In the genomic region with DNA sequence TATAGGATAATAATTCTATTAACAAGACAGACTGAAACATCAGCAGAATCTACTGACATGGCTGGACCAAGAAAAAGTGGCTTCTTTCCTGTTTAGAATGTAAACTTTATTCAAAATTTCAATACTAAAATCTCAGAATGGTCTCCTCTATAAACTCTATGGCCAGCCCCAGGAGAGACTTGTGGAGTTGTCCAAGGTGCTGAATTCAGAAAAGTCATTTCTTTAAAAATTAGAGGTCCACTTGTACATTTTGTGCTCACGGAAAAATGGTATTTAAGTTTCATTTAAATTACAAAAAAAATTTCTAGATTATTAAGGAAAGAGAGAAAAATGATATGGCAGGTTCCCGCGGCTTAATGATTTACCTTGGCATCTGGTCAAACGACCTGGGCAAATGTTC, we compare ENCODE assay signal across 31 mouse cellular contexts.
A peak's percentile ranks its signal among the peaks of the same experiment; 100 is the strongest.
DNase-seq lines count a peak whose midpoint lies in the region; ATAC-seq lines count a peak whose summit lies in the region.
"Had no signal": no experiment of that assay in that cellular context is flagged by ENCODE, and none has a peak within 500 bp of the region (broad histone marks: within the 10 kb centered on the region; RNA-seq: fewer than 3 reads in every experiment).

No protein-coding gene starts in this region.

- H3K4me3 ChIP-seq in hindbrain, embryonic 11.5 days (ENCODE audit: low read depth, low read length) = no peak overlapping the region
- no peak overlapping the region for H3K4me3 ChIP-seq in hindbrain, embryonic 12.5 days
- H3K4me3 ChIP-seq: heart, adult 2 months; heart, embryonic 12.5 days; hindbrain, embryonic 15.5 days; layer of hippocampus, adult 2 months; limb, embryonic 15.5 days; liver, embryonic 13.5 days; midbrain, embryonic 12.5 days; myocyte; neural tube, embryonic 12.5 days; stomach, embryonic 15.5 days had no signal

- H3K36me3 ChIP-seq in hindbrain, embryonic 11.5 days (ENCODE audit: control insufficient read depth, insufficient read depth, low read length) = no peaks in the 10 kb centered on the region
- no peaks in the 10 kb centered on the region for H3K36me3 ChIP-seq in hindbrain, embryonic 12.5 days
- H3K36me3 ChIP-seq: heart, embryonic 12.5 days; hindbrain, embryonic 15.5 days; limb, embryonic 15.5 days; liver, embryonic 13.5 days; midbrain, embryonic 12.5 days; neural tube, embryonic 12.5 days; stomach, embryonic 15.5 days had no signal

- no peak for ATAC-seq in hindbrain, embryonic 11.5 days (ENCODE audit: low FRiP score)
- no peak for ATAC-seq in hindbrain, embryonic 12.5 days (ENCODE audit: low FRiP score)
- ATAC-seq: CD4-positive, CD25-positive, alpha-beta regulatory T cell, adult 4 months; forebrain, embryonic 14.5 days; inflammation-experienced regulatory T-cells, adult 6 months had no signal

- no peak overlapping the region for H3K27ac ChIP-seq in hindbrain, embryonic 11.5 days (ENCODE audit: low read depth, low read length)
- no peak overlapping the region for H3K27ac ChIP-seq in hindbrain, embryonic 12.5 days
- H3K27ac ChIP-seq: heart, adult 2 months; hindbrain, embryonic 15.5 days; layer of hippocampus, adult 2 months; limb, embryonic 15.5 days; liver, embryonic 13.5 days; midbrain, embryonic 12.5 days; neural tube, embryonic 12.5 days; stomach, embryonic 15.5 days had no signal

- H3K4me2 ChIP-seq in hindbrain, embryonic 11.5 days (replicated peaks; ENCODE audit: low read depth, low read length) = no peak overlapping the region
- H3K4me2 ChIP-seq in hindbrain, embryonic 12.5 days (replicated peaks) = no peak overlapping the region
- H3K4me2 ChIP-seq: heart, embryonic 12.5 days; hindbrain, embryonic 15.5 days; limb, embryonic 15.5 days; liver, embryonic 13.5 days; midbrain, embryonic 12.5 days; neural tube, embryonic 12.5 days; stomach, embryonic 15.5 days had no signal

- WGBS in hindbrain, embryonic 11.5 days = 83% methylated on average over 4 of the region's 4 CpGs
- WGBS in hindbrain, embryonic 12.5 days = 84% methylated on average over 4 of the region's 4 CpGs

- H3K4me1 ChIP-seq in hindbrain, embryonic 11.5 days (replicated peaks; ENCODE audit: control insufficient read depth, insufficient read depth, low read length) = no peaks in the 10 kb centered on the region
- no peaks in the 10 kb centered on the region for H3K4me1 ChIP-seq in hindbrain, embryonic 12.5 days
- H3K4me1 ChIP-seq: heart, embryonic 12.5 days; hindbrain, embryonic 15.5 days; limb, embryonic 15.5 days; liver, embryonic 13.5 days; midbrain, embryonic 12.5 days; neural tube, embryonic 12.5 days; stomach, embryonic 15.5 days had no signal

- H3K9ac ChIP-seq in hindbrain, embryonic 11.5 days (ENCODE audit: low read depth, low read length) = no peak overlapping the region
- H3K9ac ChIP-seq in hindbrain, embryonic 12.5 days = no peak overlapping the region
- H3K9ac ChIP-seq: heart, embryonic 12.5 days; hindbrain, embryonic 15.5 days; limb, embryonic 15.5 days; liver, embryonic 13.5 days; midbrain, embryonic 12.5 days; neural tube, embryonic 12.5 days; stomach, embryonic 15.5 days had no signal

- DNase-seq in hindbrain, embryonic 11.5 days (ENCODE audit: low spot score) = peak; percentile 6
- peak; percentile 23 for DNase-seq in retina, embryonic 14.5 days (ENCODE audit: low spot score)
- DNase-seq in retina, postnatal 1 day = no peak
- peak; percentile 43 for DNase-seq in embryo, embryonic 11 days
- no peak for DNase-seq in thymus, postnatal 0 days (ENCODE audit: low spot score)
- DNase-seq in frontal cortex, postnatal 10 days (ENCODE audit: low spot score in 2 of 2) = no peak
- no peak for DNase-seq in adrenal gland, postnatal 36 days
- DNase-seq: adrenal gland, postnatal 25 days; cerebellum, adult 18-20 months; cerebellum, postnatal 10 days; heart, adult 2 months; heart, postnatal 4 days; kidney, adult 11 months; kidney, postnatal 36 days; liver, embryonic 13.5 days; lung, adult 2 months; lung, postnatal 14 days; right cerebral cortex, postnatal 14 days; thymus, postnatal 25 days had no signal

- H3K9me3 ChIP-seq in hindbrain, embryonic 11.5 days (ENCODE audit: control insufficient read depth, low read length) = no peaks in the 10 kb centered on the region
- no peaks in the 10 kb centered on the region for H3K9me3 ChIP-seq in hindbrain, embryonic 12.5 days (replicated peaks)
- H3K9me3 ChIP-seq: hindbrain, embryonic 15.5 days; limb, embryonic 15.5 days; liver, embryonic 13.5 days; midbrain, embryonic 12.5 days; neural tube, embryonic 12.5 days; stomach, embryonic 15.5 days had no signal

- no peaks in the 10 kb centered on the region for H3K27me3 ChIP-seq in hindbrain, embryonic 11.5 days (ENCODE audit: control insufficient read depth, insufficient read depth, low read length)
- no peaks in the 10 kb centered on the region for H3K27me3 ChIP-seq in hindbrain, embryonic 12.5 days
- H3K27me3 ChIP-seq: heart, embryonic 12.5 days; hindbrain, embryonic 15.5 days; limb, embryonic 15.5 days; liver, embryonic 13.5 days; midbrain, embryonic 12.5 days; neural tube, embryonic 12.5 days; stomach, embryonic 15.5 days had no signal

Comparison
In these comparisons a context has a peak if more than half of its experiments do, and no peak if none do; other contexts are left out.
1. DNase-seq: peak in hindbrain, embryonic 11.5 days (single experiment), retina, embryonic 14.5 days (single experiment) and embryo, embryonic 11 days (single experiment); none in retina, postnatal 1 day (single experiment), thymus, postnatal 0 days (single experiment), frontal cortex, postnatal 10 days (0 of 2) and adrenal gland, postnatal 36 days (0 of 2).